ENCODE assay signal across 18 mouse cellular contexts in the genomic region with DNA sequence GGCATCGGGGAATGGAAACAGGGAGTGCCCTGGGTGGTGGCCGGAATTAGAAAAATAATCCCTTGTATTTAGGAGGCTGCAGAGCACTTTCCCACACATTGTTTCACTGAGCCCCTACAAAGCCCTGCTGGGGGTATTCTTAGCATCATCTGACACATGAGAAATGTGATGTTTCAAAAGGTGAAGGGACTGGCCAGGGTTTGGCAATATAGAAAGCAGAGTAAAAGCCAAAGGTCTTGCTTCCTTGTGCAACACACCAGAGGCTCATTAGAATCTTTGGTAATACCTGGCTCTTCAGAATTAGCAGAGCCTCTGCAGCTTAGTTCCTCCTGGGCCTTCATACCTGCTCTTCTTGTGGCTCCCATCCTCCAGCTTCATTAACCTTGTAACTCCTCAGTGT.
"Had no signal": no experiment of that assay in that cellular context is flagged by ENCODE, and none has a peak within 500 bp of the region (broad histone marks: within the 10 kb centered on the region; RNA-seq: fewer than 3 reads in every experiment).

No protein-coding gene starts in this region.

- H3K27me3 ChIP-seq: limb, embryonic 13.5 days; liver, embryonic 12.5 days; liver, embryonic 15.5 days; midbrain, embryonic 12.5 days; midbrain, embryonic 15.5 days; neural tube, embryonic 12.5 days; neural tube, embryonic 15.5 days had no signal

- DNase-seq: kidney, adult 18-20 months; kidney, adult 9 months; kidney, postnatal 25 days; layer of hippocampus, adult 9-11 months; lung, adult 2 months; lung, postnatal 36 days; thymus, adult 18-20 months; thymus, postnatal 36 days had no signal

- H3K9ac ChIP-seq: limb, embryonic 13.5 days; liver, embryonic 12.5 days; liver, embryonic 15.5 days; midbrain, embryonic 12.5 days; midbrain, embryonic 15.5 days; neural tube, embryonic 12.5 days; neural tube, embryonic 15.5 days had no signal

- H3K9me3 ChIP-seq: limb, embryonic 10.5 days; limb, embryonic 13.5 days; liver, embryonic 12.5 days; liver, embryonic 15.5 days; midbrain, embryonic 12.5 days; midbrain, embryonic 15.5 days; neural tube, embryonic 12.5 days; neural tube, embryonic 15.5 days had no signal

- H3K4me3 ChIP-seq: layer of hippocampus, adult 2 months; limb, embryonic 10.5 days; limb, embryonic 13.5 days; liver, embryonic 12.5 days; liver, embryonic 15.5 days; midbrain, embryonic 12.5 days; midbrain, embryonic 15.5 days; neural tube, embryonic 12.5 days; neural tube, embryonic 15.5 days had no signal

- H3K4me2 ChIP-seq: limb, embryonic 13.5 days; liver, embryonic 12.5 days; liver, embryonic 15.5 days; midbrain, embryonic 12.5 days; midbrain, embryonic 15.5 days; neural tube, embryonic 12.5 days; neural tube, embryonic 15.5 days had no signal

- H3K27ac ChIP-seq: kidney, postnatal 0 days; layer of hippocampus, adult 2 months; limb, embryonic 10.5 days; limb, embryonic 13.5 days; liver, embryonic 12.5 days; liver, embryonic 15.5 days; midbrain, embryonic 12.5 days; midbrain, embryonic 15.5 days; neural tube, embryonic 12.5 days; neural tube, embryonic 15.5 days had no signal

- H3K4me1 ChIP-seq: limb, embryonic 10.5 days; liver, embryonic 12.5 days; liver, embryonic 15.5 days; neural tube, embryonic 15.5 days had no signal

- ATAC-seq: liver, embryonic 12.5 days; midbrain, embryonic 15.5 days had no signal

- H3K36me3 ChIP-seq: limb, embryonic 10.5 days; limb, embryonic 13.5 days; liver, embryonic 12.5 days; liver, embryonic 15.5 days; midbrain, embryonic 12.5 days; midbrain, embryonic 15.5 days; neural tube, embryonic 12.5 days; neural tube, embryonic 15.5 days had no signal
